Mouse (Mus musculus): ENCODE results near the gene Tbc1d22a.
"Not testable (repeated sequence)": the region's sequence is repeated elsewhere in the genome, so short reads cannot be mapped to it uniquely, and the experiment has no call there.

The Tbc1d22a gene

DNA sequence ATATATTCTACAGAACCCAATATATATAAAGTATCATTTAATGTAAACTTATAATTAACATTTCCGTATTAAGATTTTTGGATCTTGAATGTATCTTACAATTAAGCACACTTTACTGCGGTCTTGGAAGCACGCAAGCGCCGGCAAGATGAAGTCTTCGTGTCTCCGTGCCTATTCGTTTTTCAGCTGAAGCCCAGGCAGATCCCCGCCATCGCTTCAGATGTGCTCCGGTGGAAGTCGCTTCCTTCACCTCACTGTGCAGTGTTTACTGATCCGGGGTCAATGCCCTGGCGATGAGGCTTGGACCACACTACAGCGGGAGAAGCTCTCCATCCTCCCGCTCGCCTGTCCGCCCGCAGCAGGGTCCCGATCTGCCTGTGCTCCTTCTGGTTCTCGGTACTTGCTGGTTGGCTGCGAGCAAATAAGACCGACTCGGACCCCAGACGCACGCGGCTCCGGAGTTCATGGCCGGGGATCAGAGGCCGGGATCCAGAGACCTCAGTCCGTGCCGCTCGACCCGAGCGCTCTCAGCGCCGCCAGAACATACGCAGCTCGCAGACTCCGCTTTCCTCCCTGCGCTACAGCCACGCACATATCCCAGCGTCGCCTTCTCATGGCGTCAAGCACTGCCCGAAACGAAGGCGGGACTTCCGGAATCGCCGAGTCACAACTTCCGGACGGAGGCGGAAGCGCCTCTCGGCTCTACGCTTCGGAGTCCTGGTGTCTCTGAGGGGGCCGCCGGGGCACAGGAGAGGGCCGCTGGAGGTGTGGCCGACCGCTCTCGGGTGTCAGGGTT, at the start of gene Tbc1d22a:
TSS of gene Tbc1d22a (plus strand) at position 707 of the 796 bp plus-strand sequence.
- peak; percentile 96 for DNase-seq (ENCODE audit: low read depth, low spot score)

DNA sequence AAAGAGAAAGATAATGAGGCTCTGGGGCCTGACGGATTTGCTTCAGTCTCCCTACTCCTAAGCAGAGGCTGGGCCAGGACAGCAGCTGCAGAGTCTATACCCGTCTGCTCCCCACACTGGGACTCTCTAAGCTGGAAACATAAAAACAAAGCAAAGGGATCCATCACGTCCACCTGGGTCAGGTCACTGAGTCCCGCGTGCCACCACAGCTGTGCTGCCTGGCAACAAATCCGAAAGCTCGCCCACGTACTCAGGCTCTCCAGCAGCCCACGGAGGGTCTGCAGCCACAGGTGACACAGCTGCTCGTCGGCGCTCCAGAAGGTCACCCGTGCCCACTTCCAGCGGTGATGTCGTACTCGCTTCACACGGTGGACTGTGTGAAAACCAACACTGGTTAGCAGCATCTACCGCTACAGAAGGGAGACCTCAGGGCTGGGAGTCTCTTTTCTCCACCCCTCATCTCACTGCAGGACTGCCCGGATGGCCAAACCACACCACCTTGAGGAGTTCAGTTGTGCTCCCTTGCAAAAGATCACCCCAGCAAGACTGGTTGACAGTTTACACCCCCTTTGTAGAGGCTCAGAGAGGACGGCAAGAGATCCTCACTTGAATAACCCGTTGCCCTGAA, 49.4 kb upstream of the Tbc1d22a start:
- no peak for DNase-seq (ENCODE audit: low read depth, low spot score)

DNA sequence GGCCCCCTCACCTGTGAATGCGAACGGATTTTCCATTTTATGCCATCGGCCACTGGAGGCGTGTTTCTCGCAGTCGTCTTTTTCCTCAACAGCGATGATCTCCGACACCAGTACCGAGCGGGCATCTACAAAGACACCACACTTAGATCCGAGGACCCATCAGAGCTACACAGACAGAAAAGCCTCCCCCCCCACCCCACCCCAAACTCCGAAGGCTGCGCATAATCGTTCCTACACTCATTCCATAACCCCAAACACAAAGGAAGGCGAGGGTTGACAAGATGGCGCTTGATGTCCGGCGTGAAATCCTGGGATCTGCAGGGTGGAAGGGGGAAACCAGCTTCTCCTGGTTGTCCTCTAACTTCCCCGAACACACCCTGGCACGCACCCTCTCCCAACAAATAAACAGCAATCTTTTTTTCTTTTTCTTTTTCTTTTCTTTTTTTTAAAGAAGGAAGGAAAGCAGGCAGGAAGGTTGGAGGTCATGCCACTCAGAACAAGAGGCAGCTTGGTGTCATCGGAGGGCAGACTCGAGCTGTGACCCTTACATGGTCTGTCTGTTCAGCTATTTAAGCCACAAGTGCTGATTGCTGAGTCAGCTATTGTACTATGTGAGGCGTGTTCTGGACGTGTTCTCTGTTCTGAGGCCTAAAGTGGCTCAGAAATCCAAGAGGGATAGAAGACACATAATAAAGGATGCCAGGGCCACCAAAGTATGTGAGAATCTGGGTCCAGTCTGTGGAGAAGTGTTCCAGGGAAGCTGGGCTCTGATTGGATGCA, 48.3 kb upstream of the Tbc1d22a start:
- DNase-seq (ENCODE audit: low read depth, low spot score) = no peak

DNA sequence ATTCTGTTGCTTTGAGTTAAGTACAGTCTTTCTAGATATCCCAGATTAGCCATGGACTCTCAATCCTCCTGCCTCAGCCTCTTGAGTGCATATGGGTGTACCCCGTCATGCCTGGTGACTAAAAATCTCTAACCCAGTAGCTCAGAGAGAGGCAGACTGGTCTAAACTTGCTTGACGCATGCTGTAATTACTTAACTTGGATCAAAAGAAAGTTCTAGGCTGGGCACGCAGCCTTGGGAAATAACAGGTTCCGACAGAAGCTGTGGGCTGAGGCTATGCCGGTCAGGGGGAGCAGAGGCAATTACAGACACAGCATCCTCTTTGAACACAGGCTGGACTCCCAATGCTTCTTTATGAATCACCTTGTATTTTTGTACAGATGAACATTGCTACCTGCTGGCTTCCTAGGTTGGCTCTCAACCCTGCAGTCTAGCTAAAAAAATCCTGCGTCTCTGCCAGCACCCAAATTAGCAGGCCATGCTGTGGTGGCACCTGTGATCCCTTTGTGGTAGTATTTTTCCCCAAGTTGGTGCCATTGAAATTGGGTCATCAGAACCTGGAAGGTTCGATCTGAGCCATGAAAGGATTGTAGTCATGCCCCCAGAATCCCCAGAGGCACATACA, 47.1 kb upstream of the Tbc1d22a start:
- no peak for DNase-seq (ENCODE audit: low read depth, low spot score)

DNA sequence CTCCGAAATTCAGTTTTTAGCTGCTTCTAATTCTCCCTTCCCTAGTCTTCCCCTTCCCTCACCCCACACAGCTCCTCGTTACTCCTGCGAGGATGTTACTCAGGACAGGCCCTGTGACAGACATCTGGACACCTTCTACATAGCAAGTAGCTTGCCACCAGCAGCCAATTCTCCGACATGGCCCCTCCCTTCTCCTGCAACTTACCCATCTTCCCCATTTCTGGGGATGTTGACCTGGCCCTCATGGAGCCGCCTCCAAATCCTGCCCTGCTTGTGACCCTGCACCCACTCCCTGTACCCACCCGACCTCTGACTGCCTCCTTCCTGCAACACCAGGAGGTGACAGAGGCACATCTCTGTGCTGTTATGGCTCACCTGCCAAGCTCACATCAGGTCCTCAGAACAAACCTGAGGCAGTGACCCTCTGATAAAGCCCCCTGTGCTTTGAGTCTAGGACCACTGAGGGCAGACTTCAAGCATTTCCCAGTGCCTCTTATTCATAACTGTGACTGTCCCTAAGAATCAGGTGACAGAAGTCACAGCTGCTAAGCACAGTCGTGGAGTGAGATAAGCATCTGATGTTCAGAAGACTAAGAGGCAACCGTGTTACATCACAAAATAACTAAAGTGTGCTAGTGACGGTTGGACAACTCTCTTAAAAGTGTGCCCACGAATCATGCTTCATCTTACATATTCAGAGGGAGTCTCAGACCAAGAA, 46.3 kb upstream of the Tbc1d22a start:
- peak; percentile 46 for DNase-seq (ENCODE audit: low read depth, low spot score)

DNA sequence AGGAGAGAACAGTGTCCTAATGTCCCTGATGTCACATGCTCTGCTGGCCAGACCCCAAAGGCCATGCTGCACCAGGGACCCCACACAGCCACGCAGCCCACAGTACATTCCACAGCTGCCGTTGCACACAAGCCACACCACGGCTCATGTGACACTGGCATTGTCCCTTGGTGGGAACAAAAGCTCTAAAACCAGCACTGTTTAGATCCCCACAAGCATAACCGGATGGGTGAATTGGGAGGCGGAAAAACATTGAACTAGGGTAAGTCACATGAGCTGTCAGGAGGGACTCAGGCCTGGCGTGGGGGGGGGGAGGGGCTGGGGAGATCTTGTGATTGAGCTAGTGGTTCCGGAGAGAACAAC, 45.8 kb upstream of the Tbc1d22a start:
- DNase-seq (ENCODE audit: low read depth, low spot score) = peak; percentile 29

DNA sequence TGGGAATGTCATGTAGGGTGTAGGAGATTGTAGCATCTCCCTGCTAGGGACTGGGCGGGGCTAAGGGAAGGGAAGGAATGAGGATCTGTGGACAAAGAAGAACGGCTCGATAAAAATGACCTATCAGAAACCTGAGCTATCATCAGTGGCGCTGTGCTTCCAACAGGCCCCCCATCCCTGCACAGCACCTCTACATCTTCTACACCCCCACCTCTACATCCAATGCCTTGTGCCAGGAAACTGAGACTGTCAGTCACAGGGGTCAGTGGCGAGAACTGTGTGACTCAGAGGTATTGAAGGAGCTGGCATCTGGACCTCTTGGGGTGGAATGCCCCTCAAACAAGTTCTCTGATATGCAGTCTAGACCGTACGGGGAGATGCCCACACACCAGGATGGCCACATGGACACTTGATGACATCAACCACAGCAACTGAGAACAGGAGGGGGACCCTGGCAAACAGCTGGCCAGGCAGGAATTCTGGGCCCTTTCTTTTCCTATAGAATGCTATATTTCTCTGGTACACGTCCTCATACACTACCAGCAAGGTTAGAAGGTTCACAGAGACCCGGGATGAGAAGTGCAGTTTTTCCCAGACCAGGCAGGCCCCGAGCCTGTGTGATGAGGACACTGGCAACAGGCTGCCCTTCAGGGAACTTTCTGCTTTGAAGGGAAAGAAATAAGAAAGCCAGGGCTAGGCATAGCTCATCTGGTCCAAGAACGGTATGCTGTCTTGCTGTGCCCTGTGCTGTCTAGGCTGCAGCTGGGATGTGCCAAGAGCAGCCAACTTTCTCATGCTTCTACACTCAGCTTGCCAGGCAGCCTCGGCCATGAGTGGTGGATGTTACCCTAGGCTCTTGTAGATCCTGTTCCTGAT, 45.1 kb upstream of the Tbc1d22a start:
- no peak for DNase-seq (ENCODE audit: low read depth, low spot score)

DNA sequence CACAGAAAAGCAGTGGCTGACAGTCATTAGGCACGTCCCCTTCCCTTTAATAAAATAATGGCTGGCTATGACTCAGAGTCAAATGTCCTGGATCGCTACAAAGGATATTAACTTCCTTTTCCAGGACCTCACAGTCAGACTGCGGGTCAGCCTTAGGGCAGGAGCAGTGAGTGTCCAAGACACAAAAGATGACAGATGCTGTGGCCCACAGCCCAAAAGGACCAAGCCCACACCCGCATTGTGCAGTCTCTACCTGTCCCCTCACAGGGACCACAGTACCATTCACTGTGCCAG, 44.5 kb upstream of the Tbc1d22a start:
- no peak for DNase-seq (ENCODE audit: low read depth, low spot score)

DNA sequence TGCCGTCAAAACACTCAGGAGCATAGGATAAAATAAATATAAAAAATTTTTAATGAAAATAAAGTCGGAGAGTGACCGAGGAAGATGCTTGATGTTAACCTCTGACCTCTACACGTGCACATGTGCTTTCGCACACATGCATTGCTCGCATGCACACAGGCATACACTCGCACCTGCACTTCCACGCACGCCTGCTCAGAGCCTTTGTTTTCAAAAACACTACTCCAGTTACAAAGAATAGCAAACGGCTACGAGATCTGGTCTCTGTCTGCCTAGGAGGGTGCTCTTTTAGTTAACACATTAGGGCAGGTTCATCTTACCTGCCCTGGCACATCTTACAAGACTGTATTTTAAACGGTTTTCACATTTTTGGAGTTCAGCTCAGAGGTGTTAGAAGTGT, 42.9 kb upstream of the Tbc1d22a start:
- DNase-seq (ENCODE audit: low read depth, low spot score) = no peak

DNA sequence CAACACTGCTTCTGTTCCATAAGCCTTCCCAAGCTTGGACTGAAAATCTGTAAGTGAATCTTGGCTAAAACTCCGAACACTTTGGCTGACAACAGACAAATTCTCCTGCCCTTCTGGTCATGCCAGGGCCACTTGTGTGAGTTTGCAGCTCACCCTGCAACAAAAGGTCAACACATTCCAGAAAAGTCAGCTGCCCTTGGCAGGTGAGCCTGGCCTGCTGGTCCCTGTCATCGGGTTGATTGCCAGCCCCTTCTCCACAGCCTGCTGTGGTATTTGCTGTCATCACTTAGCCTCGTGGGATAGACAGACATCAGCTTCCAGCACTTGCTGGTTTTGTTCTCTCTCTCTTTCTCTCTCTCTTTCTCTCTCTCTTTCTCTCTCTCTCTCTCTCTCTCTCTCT, 42.1 kb upstream of the Tbc1d22a start:
- no peak for DNase-seq (ENCODE audit: low read depth, low spot score)

DNA sequence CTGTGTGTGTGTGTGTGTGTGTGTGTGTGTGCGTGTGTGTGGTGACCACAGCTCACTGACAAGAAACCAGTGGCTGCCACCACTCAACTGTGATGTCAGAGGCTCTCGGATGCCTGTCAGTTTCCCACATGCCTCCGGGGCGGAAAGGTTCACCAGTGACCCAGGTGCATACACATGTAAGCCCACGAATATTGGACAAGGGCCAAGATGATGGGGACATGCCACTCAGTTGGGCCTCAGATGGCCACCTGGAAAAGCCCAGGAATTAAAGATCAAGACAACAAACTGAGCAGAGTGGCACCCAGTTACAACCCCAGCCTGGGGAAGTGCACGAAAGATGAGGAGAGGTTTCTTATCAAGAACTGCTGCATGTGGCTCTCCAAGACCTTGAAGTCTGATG, 41.7 kb upstream of the Tbc1d22a start:
- DNase-seq (ENCODE audit: low read depth, low spot score) = peak; percentile 33

DNA sequence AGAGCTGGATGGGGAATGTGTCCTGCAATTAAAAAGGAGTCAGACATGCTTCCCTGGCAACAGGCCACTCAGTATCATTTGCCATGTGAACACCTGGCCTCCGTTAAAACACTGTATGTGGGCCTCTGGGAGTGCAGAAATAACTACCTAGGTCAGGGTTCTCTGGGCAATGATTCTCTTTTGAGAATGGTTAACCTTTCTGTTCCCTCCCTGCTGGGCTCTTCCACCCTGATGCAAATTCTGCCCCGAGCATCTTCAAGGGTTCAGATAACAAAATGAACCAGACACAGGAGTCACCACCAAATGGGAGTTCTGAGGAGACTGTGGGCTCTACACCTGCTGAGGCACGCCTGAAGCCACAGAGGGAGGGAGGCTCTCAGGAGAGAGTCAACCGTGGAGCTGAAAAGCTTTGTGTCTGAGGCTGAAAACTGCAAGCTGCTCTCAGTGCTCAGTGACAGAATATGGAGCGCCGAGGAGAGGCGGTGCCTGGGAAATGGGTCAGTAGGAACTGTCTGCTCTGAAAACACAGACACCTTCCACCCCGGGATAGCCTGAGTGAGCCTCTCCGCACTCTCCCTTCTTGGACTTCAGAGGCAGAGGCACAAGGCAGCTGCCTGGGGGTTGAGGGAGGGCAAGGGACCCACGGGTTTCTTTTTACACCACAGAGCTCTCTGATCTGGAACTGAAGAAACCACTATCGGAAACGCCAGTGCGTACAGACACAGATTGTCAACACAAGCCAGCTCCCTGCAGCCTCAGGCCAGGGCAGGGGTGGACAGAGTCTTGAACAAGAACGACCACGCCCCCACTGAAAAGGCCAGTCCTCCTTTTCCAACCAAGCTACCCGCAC, 40.9 kb upstream of the Tbc1d22a start:
- DNase-seq (ENCODE audit: low read depth, low spot score) = peak; percentile 52

DNA sequence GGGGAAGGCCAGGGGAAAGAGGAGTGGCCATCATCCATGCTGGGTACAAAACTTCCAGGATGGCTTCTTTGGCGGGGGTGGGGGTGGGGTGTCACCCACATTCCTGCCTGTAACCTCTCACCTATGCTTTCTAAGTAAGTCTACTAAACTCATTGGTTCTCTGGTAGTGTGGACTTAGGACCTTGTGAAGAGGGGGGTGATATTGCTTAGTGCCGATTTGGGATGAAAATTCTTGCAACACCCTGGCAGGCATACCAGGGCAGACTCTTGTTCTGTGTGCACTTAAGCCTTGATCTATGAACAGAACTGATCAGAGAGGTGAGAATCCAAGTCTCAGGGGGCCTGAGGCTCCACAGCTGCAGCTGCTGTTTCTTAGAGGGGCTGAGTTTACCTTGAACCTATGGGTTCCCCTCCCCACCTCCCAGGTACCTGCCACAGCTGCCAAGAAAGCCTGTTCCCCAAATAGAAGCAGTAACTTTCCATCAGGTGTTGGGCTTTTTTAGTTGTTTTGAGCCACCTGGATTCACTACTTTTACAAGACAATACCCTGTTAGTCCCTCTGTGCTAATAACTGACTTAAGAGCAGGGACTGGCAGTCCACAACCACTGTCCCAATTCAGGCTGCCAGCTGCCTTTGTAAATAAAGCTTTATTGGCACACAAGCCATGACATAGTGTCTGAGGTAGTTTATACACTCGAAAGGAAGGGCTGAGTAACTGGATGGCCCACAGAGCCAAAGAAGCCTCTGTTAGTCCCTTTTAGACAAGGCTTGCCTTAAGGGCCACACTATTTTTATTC, 38.8 kb upstream of the Tbc1d22a start:
- no peak for DNase-seq (ENCODE audit: low read depth, low spot score)

DNA sequence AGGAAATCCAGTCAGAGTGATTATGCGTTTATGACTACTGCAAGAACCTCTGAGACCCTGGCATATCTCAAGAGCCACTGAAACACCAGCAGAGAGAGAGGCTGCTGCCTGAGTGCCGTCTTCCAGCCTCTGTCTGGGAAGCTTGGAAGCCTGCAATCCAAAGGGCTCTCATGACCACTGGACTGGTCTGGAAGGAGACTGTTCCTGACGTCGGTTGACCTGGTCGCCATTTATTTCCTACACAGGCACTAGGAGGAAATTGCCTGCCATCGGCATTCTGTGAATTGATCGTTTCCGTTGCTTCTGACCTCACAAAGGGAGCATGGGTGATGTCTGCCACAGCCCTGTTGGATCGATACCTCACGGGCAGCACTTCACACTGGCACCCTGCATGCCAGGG, 38.1 kb upstream of the Tbc1d22a start:
- no peak for DNase-seq (ENCODE audit: low read depth, low spot score)

DNA sequence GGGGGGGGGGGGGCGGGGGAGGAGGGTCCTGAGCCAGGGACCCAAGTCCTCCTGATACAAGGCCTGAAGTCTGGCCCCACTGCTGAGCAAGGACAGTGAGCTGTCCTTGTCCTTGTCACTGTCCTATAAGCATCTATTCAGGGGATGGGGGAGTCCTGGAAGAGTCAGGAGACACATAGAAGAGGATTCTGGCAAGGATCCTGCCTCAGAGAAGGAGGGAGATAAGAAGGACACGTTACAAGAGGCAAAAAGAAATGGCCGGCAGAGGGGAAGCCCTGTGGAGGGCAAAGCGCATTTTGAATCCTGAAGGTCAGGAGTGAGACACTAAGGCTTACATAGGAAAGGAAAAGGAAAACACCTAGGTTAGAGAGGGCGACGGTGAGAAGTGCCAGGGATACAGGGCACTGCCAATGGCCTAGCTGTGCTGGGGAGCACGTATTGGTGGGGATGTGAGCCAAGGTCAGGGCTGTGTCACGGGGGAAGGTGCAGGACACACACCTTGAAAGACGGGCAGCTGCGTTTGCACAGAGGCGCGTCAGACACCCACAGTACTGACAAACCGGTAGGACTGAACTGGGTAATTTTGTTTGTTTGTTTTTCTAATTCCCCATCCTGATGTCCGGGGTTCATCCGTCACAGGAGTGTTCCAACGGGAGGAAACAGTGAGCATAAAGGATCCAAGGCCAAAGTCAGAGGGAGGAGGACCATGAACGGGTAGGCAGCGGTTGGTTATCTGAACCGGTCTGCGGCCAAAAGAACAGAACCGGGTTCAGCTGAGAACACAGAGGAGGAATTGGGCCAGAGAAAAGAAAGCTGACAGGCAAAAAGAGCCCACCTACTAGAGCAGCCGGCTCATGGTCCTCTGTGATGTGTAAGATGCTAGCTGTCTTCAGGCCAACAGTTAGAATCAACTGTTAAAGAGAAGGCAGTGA, 37.2 kb upstream of the Tbc1d22a start:
- no peak for DNase-seq (ENCODE audit: low read depth, low spot score)

DNA sequence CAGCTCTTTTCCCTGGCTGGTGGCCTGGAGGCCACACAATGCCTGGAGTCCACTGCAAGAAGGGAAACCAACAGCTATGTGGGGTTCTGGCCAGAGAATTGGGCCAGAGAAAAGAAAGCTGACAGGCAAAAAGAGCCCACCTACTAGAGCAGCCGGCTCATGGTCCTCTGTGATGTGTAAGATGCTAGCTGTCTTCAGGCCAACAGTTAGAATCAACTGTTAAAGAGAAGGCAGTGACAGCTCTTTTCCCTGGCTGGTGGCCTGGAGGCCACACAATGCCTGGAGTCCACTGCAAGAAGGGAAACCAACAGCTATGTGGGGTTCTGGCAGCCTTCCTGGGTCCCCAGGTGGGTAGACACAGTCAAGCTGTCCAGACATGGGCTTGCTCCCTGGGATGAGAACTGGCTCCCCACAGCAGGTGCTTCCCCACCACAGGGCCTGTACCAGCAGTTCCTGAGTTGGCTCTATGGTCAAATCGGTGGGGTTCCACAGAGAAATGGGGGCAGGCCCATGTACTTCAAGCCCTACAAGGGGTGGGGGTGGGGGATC, 36.5 kb upstream of the Tbc1d22a start:
- not testable (repeated sequence) for DNase-seq (ENCODE audit: low read depth, low spot score)

DNA sequence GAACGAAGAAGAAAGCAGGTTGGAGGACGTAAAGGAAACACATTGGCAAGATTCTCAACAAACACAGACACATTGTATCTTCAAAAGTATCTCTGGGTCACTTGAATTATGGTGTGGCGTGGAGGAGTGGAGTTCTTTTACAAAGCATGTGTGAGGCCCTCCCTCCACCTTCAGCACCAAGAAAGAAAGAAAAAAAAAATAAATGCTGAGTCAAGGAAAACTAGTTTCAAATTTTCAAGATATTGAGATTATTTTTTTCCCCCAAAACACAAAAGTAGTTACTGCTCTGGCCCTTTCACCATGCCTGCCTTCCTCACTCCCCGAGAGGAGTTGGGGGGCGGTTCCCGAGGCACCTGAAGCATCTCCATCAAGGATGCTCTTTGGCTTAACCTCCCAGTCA, 35.7 kb upstream of the Tbc1d22a start:
- DNase-seq (ENCODE audit: low read depth, low spot score) = no peak

DNA sequence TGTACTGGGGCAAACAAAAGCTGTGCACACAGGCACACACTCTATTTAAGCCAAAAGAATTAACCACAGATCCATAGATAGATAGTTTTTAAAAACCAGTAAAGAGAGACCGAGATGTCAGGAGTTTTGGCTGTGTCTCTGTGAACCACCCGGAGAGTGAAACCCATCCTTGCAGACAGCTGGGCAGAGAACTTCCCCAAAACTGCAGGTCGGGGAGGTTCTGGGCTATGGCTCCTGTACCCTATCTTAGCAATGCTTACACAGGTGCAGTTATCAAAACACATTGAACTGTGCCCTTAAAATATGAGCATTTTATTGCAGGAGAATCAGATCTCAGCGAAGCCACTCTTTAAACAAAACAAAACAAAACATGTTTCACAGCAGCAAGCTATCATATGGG, 33.8 kb upstream of the Tbc1d22a start:
- no peak for DNase-seq (ENCODE audit: low read depth, low spot score)
